Mouse (Mus musculus): ENCODE data around the gene Dspp. TPM values are rescaled to one million over a fixed set of nuclear protein-coding genes. Genes with fewer than 3 reads are reported as not detected.

Gene Dspp
- not detected for polyA plus RNA-seq (2017; shearing (Covaris generic))

GRCm38 (mm10) chr5:104170412-104170811 is at the start of gene Dspp:
TSS of gene Dspp (plus strand) at chr5:104170712.

GRCm38 (mm10) chr5:104202351-104202750 is 31.8 kb downstream of the Dspp start, which contains the start of gene Dmp1:
TSS of gene Dmp1 (plus strand) at chr5:104202613.

Other genes starting within 250 kb of the Dspp start
- not detected for gene Hsd17b13, start 193.3 kb upstream of the Dspp start, polyA plus RNA-seq (2017; shearing (Covaris generic))
- gene Hsd17b11, start 148.8 kb upstream of the Dspp start, polyA plus RNA-seq (2017; shearing (Covaris generic)) = 5.6 TPM
- 21.1 TPM for gene Nudt9, start 124.4 kb upstream of the Dspp start, polyA plus RNA-seq (2017; shearing (Covaris generic))
- not detected for gene Gm17660, start 93.1 kb upstream of the Dspp start, polyA plus RNA-seq (2017; shearing (Covaris generic))
- not detected for gene Sparcl1, start 57.0 kb upstream of the Dspp start, polyA plus RNA-seq (2017; shearing (Covaris generic))
- gene Dmp1, start 31.9 kb downstream of the Dspp start, polyA plus RNA-seq (2017; shearing (Covaris generic)) = not detected
- not detected for gene Ibsp, start 128.5 kb downstream of the Dspp start, polyA plus RNA-seq (2017; shearing (Covaris generic))
- not detected for gene Mepe, start 154.6 kb downstream of the Dspp start, polyA plus RNA-seq (2017; shearing (Covaris generic))

Data from activated CD4-positive, CD25-positive, alpha-beta regulatory T cell, adult 9 weeks (primary cell).